Mouse (Mus musculus) ES-E14 (cell line): ENCODE results near the gene Rab42.

Experiments used
- CHD2 ChIP-seq: IDR thresholded peaks from 2 replicates; pipeline ENCODE4 v1.6.1; 2014; ENCODE audit warnings: mild to moderate bottlenecking, low read depth, low read length, inconsistent platforms
- HCFC1 ChIP-seq: IDR thresholded peaks from 2 replicates; pipeline ENCODE4 v1.6.1; 2012; ENCODE audit warnings: low read length, inconsistent platforms, borderline replicate concordance; ENCODE audit not compliant: insufficient read depth
- MAFK ChIP-seq: IDR thresholded peaks from 2 replicates; pipeline ENCODE4 v1.6.1; 2014; ENCODE audit warnings: mild to moderate bottlenecking, low read depth, low read length, inconsistent platforms; ENCODE audit not compliant: insufficient read depth
- ZC3H11A ChIP-seq: IDR thresholded peaks from 2 replicates; pipeline ENCODE4 v1.6.1; 2012; ENCODE audit warnings: low read depth, mild to moderate bottlenecking, inconsistent platforms, low read length, borderline replicate concordance
- ZNF384 ChIP-seq: IDR thresholded peaks from 2 replicates; pipeline ENCODE4 v1.6.1; 2012; ENCODE audit warnings: low read depth, low read length, inconsistent platforms

DNA sequence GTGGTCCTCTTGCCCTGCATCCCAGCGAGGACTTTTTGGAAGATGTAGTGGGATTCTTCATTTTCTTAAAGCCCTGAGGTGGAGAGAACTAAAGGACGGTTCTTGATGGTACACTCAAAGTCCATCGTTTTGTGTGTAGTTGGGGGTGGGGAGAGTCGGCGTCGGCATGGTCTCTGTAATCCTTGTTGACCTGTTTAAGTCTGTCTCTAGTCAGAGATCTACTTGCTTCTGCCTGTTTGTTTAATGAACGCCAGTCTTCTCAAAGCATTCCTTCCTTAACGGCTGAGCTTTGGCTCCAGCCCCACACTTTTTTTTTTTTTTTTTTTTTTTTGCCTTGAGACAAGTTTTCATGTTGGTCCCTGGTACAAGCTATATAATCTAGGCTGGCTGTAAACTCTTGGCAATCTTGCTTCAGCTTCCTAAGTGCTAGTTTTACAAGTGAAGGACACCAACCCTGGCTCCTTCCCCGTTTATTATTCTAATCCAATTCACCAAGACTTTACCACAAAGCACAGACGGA, 26.7 kb upstream of the Rab42 start:
- TF ChIP-seq CHD2, result no peak
- no peak for TF ChIP-seq ZNF384
- no peak for TF ChIP-seq HCFC1
- TF ChIP-seq ZC3H11A, result no peak
- TF ChIP-seq MAFK, result no peak
